7 mouse cellular contexts compared by ENCODE assay signal in genomic region chr11:86436843-86437242, GRCm38 (mm10). TPM values are rescaled to one million over a fixed set of nuclear protein-coding genes. Genes with fewer than 3 reads are reported as not detected.
DNase-seq lines count a peak whose midpoint lies in the region; ATAC-seq and TF ChIP-seq lines count a peak whose summit lies in the region.

No protein-coding gene starts in this region.

- H3K9me3 ChIP-seq in forebrain, postnatal 0 days (ENCODE audit: low read length): no peaks in the 10 kb centered on the region
- H3K9me3 ChIP-seq in lung, postnatal 0 days (ENCODE audit: low read length): no peaks in the 10 kb centered on the region

- no peak for TF ChIP-seq EP300 in lung, postnatal 0 days (IDR thresholded peaks at IDR 0.05)

- peak; percentile 14 to 18 for DNase-seq in kidney, postnatal 36 days
- no peak for DNase-seq in kidney, adult 9 months
- DNase-seq in ES-CJ7 (ENCODE audit: low read depth, low spot score) (peak; percentile 69), WW6 (ENCODE audit: low read depth, low spot score) (peak; percentile 50)
- peak; percentile 78 for DNase-seq in forebrain, postnatal 0 days
- DNase-seq in lung, postnatal 0 days (ENCODE audit: low spot score): peak; percentile 75
- DNase-seq in thymus, postnatal 36 days: peak; percentile 25 to 43

- H3K4me2 ChIP-seq in forebrain, postnatal 0 days (ENCODE audit: low read depth): peak overlapping the region; percentile 26; the same call in 1 of the 2 replicates
- H3K4me2 ChIP-seq in lung, postnatal 0 days (replicated peaks; ENCODE audit: low read depth, low read length): no peak overlapping the region

- peak; percentile 82 for ATAC-seq in forebrain, postnatal 0 days
- ATAC-seq in lung, postnatal 0 days: peak; percentile 62; the same call in 1 of the 2 replicates

- H3K4me1 ChIP-seq in forebrain, postnatal 0 days (ENCODE audit: insufficient read depth): peaks cover 5% of the 10 kb centered on the region; the same call in 1 of the 2 replicates
- no peaks in the 10 kb centered on the region for H3K4me1 ChIP-seq in lung, postnatal 0 days (ENCODE audit: insufficient read depth, low read depth, low read length)

- H3K4me3 ChIP-seq in forebrain, postnatal 0 days (ENCODE audit: low read depth, low read length): no peak overlapping the region
- no peak overlapping the region for H3K4me3 ChIP-seq in lung, postnatal 0 days (ENCODE audit: low read depth, low read length)

- TF ChIP-seq CTCF in forebrain, postnatal 0 days (IDR thresholded peaks at IDR 0.05; ENCODE audit: low read depth): peak; percentile 75
- peak; percentile 69 for TF ChIP-seq CTCF in lung, postnatal 0 days (IDR thresholded peaks at IDR 0.05)

- no peaks in the 10 kb centered on the region for H3K36me3 ChIP-seq in forebrain, postnatal 0 days (ENCODE audit: insufficient read depth)
- H3K36me3 ChIP-seq in lung, postnatal 0 days (ENCODE audit: insufficient read depth, low read length): no peaks in the 10 kb centered on the region

- H3K27ac ChIP-seq in forebrain, postnatal 0 days (ENCODE audit: low read depth, low read length): peak overlapping the region; percentile 57; the same call in 1 of the 2 replicates
- H3K27ac ChIP-seq in lung, postnatal 0 days (ENCODE audit: low read length): no peak overlapping the region

- WGBS in forebrain, postnatal 0 days: 21% methylated on average over 5 of the region's 5 CpGs
- WGBS in lung, postnatal 0 days: 15% methylated on average over 4 of the region's 5 CpGs

- H3K27me3 ChIP-seq in forebrain, postnatal 0 days (ENCODE audit: insufficient read depth, low read length): no peaks in the 10 kb centered on the region
- H3K27me3 ChIP-seq in lung, postnatal 0 days (replicated peaks; ENCODE audit: insufficient read depth, low read length): no peaks in the 10 kb centered on the region

- no peak overlapping the region for H3K9ac ChIP-seq in forebrain, postnatal 0 days
- H3K9ac ChIP-seq in lung, postnatal 0 days (replicated peaks; ENCODE audit: low read depth): no peak overlapping the region

RNA-seq across cellular contexts. Expression of gene Rnft1, which starts 47.6 kb away (rescaled TPM):
- total RNA-seq in forebrain, postnatal 0 days (2014; rRNA removed): 10.2 and 10.7 TPM in 2 replicates
- polyA plus RNA-seq in forebrain, postnatal 0 days (2015; fragmentation: Nextera tagmentation; extraction: Ambion mirVana): 11.4 and 15.0 TPM in 2 replicates
- polyA plus RNA-seq in lung, postnatal 0 days (2015; fragmentation: Nextera tagmentation; extraction: Ambion mirVana): 40.0 and 44.6 TPM in 2 replicates
